Mouse (Mus musculus): ENCODE data around the gene Clnk.

- TF ChIP-seq MAX (IDR thresholded peaks at IDR 0.05; ENCODE audit: low read length) (no peak), CTCF (IDR thresholded peaks at IDR 0.05 in 2 of 3, conservative IDR thresholded peaks at IDR 0.05 in 1 of 3; ENCODE audit: control insufficient read depth in 1 of 3, insufficient read depth in 1 of 3, low read depth in 2 of 3, low read length in 3 of 3, poor library complexity in 1 of 3, severe bottlenecking in 1 of 3) (no peak), GATA1 (IDR thresholded peaks at IDR 0.05; ENCODE audit: low read depth, low read length) (no peak), ZMIZ1 (IDR thresholded peaks at IDR 0.05; ENCODE audit: low read depth, low read length) (no peak), EP300 (IDR thresholded peaks at IDR 0.05; ENCODE audit: low read depth in 1 of 2, low read length in 2 of 2) (no peak), E2F4 (IDR thresholded peaks at IDR 0.05; ENCODE audit: borderline replicate concordance, low read depth, low read length) (no peak), KAT2A (conservative IDR thresholded peaks at IDR 0.05; ENCODE audit: low read depth, low read length) (no peak), ETS1 (IDR thresholded peaks at IDR 0.05; ENCODE audit: low read depth, low read length) (no peak), MYB (IDR thresholded peaks at IDR 0.05; ENCODE audit: low read depth, low read length) (no peak), RAD21 (IDR thresholded peaks at IDR 0.05; ENCODE audit: low read depth, low read length) (no peak), MAFK (IDR thresholded peaks at IDR 0.05; ENCODE audit: borderline replicate concordance, low read depth, low read length) (no peak)
Measured at GRCm38 (mm10) chr5:38692859-38693258, 183.8 kb downstream of the Clnk start.

Data from MEL (cell line).